Mouse (Mus musculus) granulocyte monocyte progenitor cell, adult 5-6 weeks (primary cell): ENCODE data around the gene Asl. TPM values are rescaled to one million over a fixed set of nuclear protein-coding genes. Genes with fewer than 3 reads are reported as not detected.
"Not testable (repeated sequence)": the region's sequence is repeated elsewhere in the genome, so short reads cannot be mapped to it uniquely, and the experiment has no call there.

Experiments used
- ATAC-seq: replicated peaks from 2 replicates; pipeline ENCODE4 v1.8.0; 2016; ENCODE audit warnings: mild to moderate bottlenecking, moderate TSS enrichment, inconsistent platforms; ENCODE audit not compliant: poor library complexity, severe bottlenecking
- total RNA-seq, 2 experiments: library from RNA; stranded (forward) in 1 of 2; stranded (reverse) in 1 of 2; fragments of 200-712, 200-1000 nt in 1 of 2; fragments of >200 nt in 1 of 2; fragmentation: Nextera tagmentation in 1 of 2; gene quantifications; 2 replicates each; pipeline ENCODE4 v1.2.3; 2014 to 2017

Gene Asl
- total RNA-seq, 2 experiments from 2014 or later, result 17.5 to 40.6 TPM

DNA sequence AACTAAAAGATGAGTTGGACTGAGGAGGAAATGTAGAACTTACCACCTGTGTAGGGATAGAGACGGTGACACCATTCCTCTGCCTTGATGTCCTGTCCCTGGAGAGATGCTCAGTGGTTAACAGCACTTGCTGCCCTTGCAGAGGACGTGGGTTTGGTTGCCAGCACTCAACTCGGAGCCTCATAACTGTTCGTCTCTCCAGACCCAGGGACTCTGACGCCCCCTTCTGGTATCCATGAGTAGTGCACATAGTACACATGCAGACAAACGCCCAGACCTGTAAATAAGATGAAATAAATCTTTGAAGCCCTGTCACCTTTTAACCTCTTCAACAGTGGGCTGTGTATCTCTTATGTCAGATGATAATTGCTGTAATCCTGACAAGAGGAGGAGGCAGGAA is 18.0 kb upstream of the Asl start:
- ATAC-seq, result no peak

DNA sequence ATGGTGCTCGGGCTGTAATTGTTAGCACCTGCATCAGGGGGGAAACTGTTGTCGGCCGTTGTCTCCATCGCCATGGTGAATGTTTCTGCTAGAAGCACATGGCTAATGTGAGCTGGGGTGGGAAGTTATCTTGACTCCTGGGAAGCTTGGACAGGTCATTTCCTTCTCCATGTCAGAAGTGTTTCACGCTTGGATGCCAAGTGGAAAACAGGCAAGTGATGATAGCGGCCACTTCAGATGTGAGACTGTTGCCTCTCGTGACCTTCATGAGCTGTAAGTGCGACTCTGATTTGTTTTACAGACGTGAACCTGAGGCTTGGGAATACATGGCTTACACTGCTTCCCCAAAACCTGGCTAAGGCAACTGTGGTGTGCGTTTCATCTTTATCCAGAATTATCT is 17.5 kb upstream of the Asl start:
- ATAC-seq, result no peak

GRCm38 (mm10) chr5:130046100-130046499 is 17.1 kb upstream of the Asl start:
- ATAC-seq, result no peak

GRCm38 (mm10) chr5:130044201-130044695 is 15.2 kb upstream of the Asl start:
- peak; percentile 94 for ATAC-seq

DNA sequence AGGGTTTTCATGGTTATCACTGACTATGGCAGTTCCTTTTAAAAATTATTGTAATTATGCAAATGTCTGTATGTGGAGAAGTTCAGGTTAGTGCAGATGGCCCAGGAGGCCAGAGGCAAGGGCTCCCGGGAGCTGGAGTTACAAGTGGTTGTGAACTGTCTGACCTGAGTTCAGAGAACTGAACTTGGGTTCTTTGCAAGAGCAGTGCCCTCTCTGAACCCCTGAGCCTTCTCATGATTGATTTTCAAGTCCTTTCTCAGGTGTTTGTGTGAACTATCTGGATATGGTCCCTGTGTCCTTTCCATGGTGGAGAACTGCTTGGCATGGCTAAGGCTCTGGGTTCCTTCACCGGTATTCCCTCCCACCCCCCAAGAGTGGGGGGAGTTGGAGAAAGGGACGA is 14.7 kb upstream of the Asl start:
- ATAC-seq, result no peak

DNA sequence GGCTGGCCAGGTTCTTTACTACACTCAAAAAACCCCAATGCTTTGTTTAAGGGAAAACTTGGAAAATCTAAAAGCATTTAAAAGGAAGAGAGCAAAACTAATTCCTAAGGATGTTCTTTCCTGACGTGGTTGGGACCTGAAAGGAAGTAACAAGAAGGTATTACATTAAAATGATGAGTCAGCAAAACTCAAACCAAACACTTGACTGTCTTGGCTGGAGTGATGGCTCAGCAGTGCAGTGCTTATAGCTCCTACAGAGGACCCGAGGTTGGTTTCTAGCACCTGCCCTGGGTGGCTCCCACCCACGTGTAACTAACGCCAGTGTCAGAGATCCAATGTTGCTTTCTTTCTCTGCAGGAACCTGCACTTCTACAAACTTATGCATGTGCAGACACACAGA is 12.2 kb upstream of the Asl start:
- ATAC-seq, result no peak

DNA sequence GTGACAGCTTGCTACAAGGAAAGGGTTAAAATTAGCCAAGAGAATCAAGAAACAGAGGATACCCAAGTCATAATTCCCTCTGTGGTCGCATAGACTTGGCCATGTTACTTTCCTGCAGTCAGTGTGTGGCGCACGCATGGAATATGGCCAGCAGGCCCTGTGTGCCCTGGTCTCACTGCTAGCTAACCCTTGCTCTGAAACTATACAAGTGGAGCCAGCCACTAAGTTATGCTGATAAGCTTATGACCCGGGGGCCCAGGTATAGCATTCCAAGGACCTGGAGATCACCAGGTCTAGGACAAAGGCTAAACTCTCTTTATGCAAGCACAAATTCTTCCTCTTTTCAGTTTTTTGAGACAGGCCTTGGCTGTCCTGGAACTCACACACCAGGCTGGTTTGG is 11.8 kb upstream of the Asl start:
- no peak for ATAC-seq

DNA sequence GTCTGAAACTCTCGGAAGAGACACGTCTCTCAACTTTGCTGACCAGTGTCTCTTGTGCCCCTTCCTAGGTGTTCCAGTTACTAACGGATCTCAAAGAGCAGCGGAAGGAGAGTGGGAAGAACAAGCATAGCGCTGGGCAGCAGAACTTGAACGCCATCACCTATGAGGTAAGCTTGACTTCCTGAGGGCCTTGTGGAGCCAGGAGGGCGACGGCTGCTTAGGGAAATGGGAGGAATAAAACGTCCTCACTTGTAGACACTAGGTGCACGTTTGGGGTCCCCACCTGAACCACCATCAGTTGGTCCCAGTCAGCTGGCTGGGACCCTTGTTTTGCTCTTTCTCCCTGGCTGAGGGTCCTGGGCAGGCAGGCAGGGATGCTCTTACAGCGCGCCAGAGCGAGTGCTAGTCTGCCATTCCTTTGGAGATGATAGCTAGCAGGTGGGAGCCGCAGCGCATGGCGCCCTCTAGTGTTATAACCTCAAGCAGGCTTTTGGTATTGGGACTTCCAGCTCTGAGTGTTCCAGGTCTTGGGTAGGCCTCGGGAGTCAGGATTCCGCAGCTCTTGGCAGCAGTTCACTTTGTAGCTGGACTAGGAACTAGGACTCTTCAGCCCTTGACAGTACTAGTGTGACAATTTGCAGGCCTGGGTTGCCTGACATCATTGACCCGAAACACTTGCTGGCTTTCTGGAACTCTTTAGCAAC is 8.9 kb upstream of the Asl start:
- peak; percentile 75 for ATAC-seq

DNA sequence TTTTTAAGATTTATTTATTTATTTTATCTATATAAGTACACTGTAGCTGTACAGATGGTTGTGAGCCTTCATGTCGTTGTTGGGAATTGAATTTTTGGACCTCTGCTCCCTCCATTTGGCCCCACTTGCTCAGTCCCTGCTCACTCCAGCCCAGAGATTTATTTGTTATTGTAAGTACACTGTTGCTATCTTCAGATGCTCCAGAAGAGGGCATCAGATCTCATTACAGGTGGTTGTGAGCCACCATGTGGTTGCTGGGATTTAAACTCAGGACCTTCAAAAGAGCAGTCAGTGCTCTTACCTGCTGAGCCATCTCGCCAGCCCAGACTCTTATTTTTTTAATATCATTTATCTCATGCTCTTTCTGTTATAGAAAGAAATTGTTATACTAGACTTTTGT is 7.3 kb upstream of the Asl start:
- not testable (repeated sequence) for ATAC-seq

- ATAC-seq, result no peak
Observed at GRCm38 (mm10) chr5:130033869-130034268, 4.8 kb upstream of the Asl start.

DNA sequence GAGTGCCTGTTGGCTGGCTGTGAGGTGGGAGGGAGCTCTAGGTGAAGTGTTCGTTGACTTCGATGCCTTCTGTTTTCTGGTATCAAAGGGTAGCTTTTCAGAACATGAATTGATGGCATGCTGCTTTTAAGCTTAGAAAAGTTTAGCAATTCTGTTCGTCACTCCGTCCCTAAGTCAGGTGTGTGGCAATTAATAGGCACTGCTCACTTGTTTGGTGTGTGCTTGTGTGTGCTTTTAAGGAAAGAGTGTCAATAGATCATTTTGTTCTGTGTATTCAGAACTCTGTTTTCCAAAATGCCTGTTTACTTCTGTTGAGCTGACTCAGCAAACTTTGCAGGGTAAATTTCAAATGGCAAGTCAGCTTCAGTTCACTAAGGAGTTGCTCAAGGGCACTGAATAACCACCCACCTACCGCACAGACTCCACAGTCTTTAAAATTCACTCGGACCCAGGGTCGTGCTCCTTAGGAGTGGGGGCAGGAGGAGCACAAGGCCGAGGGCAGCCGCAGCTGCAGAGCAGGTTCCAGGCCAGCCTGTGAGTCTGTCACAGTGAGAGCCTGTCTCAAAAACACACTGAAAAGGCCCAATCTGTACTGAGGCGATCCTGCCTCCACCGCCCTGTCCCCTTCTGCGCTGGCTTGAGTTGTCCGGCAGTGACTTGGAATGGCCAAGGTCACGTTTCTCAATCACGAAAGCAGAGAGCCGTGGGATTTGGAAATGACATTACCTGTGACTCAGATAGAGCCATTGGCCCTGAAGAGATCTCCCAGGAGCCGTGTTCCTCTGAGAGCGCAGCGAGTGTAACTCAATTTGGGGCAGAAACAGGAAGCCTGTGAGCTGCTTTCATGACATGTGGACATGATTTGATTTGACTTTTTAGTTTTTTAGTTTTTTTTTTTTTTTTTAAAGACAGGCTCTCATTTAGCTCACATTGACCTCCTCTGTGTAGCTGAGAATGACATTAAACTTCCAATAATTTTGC is 2.7 kb upstream of the Asl start:
- ATAC-seq, result no peak

DNA sequence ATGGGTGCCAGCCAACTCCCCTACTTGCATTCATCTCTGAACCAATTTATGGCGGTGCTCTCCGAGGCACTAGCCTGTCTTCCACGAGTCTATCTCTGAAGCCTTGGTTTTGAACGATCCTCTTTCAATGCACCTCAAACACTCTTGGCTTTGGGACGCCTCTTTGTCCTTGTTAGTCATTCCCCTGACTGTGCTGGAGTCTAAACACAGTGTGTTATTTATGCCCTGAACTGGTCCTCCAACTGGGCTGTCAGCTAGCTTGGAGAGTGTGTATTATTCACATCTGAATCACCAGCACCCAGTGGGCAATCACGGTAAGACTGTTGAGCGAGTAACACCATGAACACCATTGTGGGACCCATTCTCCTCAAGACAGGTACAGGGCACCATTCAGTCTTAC is 1.4 kb downstream of the Asl start:
- no peak for ATAC-seq

DNA sequence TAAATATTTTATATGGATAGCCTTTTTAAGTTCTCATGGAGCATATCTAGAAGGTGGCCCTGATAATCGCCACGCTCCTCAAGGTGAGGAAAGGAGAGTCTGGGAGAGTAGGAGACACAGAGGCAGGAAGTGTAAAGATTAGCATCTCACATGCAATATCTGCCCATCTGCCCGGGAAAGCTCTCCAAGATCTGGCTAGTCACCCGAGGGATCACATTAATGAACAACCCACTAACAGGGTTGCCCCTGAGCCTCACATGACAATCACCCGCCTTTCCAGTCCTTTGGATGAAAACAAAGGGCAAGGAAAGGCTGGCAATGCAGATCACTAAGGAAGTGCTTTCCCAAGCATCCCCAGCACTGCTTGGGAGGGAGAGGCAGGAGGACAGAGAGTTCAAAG is 1.9 kb downstream of the Asl start:
- no peak for ATAC-seq

DNA sequence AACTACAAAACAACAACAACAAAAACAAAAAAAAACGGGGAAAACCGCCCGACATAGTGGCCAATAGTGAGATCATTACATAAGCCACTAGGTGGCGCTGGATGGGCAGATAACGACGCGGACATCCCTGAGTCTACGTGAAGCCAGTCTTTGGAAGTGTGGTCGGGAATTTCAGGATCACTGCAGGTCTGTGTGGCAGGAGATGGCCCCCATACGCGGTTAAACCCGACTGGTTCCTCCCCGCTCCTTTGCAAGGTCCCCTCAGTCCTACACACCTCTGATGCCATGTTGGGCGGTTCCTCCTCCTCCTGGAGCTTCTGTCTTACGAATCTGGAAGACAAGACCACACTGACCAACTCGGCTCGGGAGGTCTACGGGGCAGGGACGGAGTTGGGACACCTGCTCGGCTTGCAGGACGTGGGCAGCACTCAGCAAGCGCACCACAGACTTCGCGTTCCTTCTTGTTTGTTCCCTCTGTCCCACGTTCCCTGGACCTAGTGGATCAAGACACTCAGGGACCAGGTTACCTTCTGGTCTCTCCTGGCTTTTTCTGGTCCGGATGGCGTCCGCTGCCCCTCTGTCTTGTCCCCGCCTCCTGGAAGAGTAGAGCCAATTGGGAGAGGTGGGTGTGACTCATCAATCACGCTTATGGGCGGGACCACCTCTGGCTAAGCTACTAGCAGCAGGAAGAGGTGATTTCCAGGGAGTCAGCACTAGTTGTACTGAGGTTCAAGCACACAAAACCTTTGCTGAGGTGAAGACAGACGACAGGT is 5.1 kb downstream of the Asl start:
- peak; percentile 91 for ATAC-seq

DNA sequence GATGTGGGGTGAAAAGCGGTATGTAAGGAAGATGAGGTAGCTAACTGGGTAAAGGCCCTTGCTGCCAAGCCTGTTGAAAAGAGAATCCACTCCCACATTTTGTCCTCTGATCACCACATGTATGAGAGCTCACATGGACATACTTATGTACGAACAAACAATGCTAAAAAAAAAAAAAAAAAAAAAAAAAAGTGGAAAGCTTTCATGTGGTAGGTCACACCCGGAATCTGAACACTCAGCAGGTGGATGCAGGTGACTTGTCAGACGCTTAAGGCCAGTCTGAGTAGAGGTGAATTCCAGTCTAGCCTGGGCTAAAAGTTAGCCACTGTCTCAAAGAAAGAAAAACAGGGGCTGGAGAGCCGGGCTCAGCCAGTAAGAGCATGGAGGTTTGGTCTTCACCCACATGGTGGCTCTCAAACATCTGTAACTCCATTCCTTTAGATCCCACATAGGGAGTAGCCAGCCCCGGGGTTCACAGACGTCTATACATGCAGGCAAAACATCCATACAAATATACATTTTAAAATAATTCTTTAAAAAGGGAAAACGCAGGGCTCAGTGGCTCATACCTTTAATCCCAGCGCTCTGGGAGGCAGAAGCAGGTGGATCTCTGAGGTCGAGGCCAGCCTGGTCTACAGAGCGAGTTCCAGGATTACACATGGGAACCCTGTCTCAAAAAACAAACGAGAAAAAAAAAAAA is 5.8 kb downstream of the Asl start:
- ATAC-seq, result no peak

- ATAC-seq, result no peak
Observed at GRCm38 (mm10) chr5:130022366-130022765, 6.7 kb downstream of the Asl start.

GRCm38 (mm10) chr5:130021361-130021966 is 7.6 kb downstream of the Asl start:
- no peak for ATAC-seq

- ATAC-seq, result no peak
Observed at GRCm38 (mm10) chr5:130019461-130019860, 9.6 kb downstream of the Asl start.

DNA sequence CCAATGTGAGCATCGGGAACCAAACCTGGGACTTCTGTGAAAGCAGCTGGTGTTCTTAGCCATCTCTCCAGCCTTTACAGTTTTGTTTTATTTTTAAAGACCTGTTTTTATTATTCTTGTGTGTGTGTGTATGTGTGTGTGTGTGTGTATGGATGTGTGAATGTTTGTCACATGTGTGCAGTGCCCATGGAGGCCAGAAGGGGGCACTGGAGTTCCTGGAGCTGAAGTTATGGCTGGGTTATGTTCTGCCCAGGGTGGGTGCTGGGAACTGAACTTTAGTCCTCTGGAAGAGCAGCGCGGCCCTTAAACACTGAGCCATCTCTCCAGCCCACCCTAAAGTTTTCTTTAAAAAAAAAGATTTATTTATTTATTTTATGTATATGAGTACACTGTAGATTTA is 13.9 kb downstream of the Asl start:
- ATAC-seq, result no peak

DNA sequence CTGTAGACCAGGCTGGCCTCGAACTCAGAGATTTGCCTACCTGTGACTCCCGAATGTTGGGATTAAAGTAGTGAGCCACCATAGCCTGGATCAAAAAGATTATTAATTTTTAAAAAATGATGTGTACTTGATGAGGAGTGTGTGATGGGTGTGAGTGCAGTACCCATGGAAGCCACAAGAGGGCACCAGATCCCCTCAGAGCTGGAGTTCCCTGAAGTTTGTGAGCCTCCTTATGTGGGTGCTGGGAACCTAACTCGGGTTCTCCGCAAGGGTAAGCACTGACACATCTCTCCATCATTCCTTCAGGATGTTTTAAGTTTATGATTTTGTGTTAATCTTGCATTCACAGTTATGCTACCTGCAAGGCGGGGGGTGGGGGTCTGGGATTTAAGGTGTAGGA is 18.1 kb downstream of the Asl start:
- no peak for ATAC-seq
